Mouse (Mus musculus): ENCODE results near the gene Prlh.

Prlh gene

GRCm38 (mm10) chr1:90952808-90953207, at the start of gene Prlh:
TSS of gene Prlh (plus strand) at chr1:90953108.
- no peak for DNase-seq (ENCODE audit: low read depth, low spot score)

DNA sequence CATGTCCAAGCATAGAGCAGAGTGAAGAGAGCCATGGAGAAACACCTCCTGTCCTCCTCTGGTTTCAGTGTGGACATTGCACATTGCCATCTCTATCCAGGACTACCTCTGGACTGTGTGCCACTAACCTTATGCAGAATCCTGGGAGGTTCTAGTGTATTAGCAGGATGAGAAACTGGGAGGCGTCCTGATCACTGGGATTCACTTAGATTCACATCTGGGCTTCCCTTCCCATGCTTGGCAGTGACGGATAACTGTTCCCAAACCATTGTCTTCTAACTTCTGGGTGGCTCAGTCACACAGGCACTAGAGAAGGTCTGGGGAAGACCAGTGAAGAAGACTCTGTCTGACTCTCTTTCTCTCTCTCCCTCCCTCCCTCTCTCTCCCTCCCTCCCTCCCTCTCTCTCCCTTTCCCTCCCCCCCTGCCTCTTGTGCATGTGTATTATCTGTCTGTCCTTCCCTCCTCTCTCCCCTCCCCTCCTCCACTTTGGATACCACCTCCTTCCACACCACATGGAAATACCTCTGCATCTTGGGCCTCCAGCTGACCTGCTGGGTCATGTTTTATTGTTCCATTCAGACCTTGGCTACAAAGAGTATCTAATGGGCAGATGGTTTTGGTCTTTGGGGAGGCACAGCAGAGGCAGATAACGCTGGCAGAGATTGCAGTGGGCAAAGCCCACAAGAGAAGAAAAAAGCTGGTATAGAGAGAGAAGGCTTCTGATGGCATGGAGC, 49.5 kb upstream of the Prlh start:
- DNase-seq (ENCODE audit: low read depth, low spot score) = no peak

GRCm38 (mm10) chr1:90903971-90904458, 48.9 kb upstream of the Prlh start:
- no peak for DNase-seq (ENCODE audit: low read depth, low spot score)

DNA sequence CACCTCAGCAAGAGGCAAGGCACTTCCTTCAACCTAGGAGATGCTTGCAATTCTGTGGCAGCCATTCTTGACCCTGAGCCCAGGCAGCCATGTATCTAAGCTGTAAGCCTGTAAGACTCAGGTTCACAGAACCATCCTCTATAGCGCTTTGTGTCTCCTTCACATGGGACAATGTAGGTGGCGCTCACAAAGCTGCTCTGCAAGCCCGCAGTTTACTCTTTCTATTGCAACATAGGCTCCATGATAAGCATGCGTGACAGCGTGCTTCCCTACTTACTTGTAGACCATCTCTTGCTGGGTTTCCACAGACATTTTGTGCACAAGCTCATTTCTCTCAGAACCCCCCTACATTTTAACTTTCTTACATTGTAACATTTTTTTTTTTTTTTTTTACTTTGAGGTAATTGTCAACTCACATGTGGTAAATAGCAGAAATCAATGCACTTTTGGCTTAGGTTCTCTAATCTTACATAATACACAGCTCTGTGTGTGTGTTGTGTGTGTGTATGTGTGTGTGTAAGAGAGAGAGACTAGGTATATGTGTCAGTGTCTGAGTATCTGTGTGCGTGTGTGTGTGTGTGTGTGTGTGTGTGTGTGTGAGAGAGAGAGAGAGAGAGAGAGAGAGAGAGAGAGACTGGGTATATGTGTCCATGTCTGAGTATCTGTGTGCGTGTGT, 48.0 kb upstream of the Prlh start:
- DNase-seq (ENCODE audit: low read depth, low spot score) = no peak

GRCm38 (mm10) chr1:90906357-90906756, 46.6 kb upstream of the Prlh start:
- peak; percentile 47 for DNase-seq (ENCODE audit: low read depth, low spot score)

- no peak for DNase-seq (ENCODE audit: low read depth, low spot score)
Observed at GRCm38 (mm10) chr1:90909161-90909560, 43.7 kb upstream of the Prlh start.

DNA sequence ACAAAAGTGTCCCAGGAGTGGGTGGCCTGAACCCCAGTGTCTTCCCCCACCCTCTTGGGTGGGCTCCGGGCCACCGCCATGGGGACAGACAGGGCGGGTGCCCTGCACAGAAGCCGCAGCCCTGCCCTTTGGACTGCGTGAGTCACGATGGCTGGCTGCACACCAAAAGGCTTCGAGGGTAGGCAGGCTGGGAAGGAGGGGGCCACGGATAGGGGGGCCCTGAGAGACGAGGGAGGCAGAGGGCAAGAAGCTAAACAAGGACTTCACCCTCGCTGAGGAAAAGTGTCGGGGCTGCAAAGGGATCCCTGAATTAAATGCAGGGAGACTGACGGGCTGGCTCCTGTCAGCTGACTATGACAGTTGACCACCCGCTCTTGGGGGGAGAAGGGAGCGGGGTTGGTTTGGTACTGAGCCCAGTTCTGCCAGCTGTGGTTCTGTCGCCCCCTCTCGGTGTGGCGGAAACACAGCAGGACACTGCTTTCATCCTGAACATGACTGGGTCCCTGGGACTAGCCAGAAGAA, 43.2 kb upstream of the Prlh start:
- DNase-seq (ENCODE audit: low read depth, low spot score) = no peak

DNA sequence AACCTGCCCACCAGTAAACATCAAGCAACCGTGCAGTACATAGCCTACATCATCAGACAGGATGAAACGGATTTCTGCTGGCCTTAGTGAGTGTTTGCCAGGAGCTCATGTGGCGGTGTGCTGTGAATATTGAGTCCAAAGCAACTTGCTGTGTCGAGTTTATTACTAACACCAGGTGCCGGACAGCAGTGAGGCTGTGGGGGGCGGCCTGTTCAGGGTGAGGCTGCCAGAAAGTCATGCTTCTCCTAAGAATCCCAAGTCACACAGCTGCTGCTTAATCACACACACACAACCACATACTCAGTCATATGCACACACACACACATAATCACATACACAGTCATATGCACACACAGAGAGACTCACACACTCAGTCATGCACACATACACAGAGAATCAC, 39.7 kb upstream of the Prlh start:
- DNase-seq (ENCODE audit: low read depth, low spot score) = no peak

- no peak for DNase-seq (ENCODE audit: low read depth, low spot score)
Observed at GRCm38 (mm10) chr1:90914948-90915569, 37.8 kb upstream of the Prlh start, which contains the start of gene Mlph. TSS of gene Mlph (plus strand) at chr1:90915085.

DNA sequence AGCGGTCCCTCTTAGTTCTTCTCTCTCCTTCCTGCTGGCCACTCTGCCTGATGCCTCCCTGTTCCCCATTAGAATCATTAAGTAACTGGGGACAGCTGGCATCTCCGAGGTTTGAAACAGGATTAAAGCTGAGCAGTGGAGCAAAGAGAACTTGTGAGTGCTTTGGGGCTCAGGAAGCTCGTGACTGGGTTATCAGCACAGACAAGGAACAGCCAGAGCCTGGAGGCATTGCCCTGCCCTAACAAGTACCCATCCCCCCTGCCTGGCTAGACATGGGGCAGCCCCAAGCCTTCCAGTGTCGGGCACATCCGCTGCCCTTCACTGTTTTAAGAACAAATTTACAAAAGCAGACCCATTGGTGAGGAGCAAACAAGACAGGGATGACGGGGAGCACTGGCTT, 35.4 kb upstream of the Prlh start:
- no peak for DNase-seq (ENCODE audit: low read depth, low spot score)

DNA sequence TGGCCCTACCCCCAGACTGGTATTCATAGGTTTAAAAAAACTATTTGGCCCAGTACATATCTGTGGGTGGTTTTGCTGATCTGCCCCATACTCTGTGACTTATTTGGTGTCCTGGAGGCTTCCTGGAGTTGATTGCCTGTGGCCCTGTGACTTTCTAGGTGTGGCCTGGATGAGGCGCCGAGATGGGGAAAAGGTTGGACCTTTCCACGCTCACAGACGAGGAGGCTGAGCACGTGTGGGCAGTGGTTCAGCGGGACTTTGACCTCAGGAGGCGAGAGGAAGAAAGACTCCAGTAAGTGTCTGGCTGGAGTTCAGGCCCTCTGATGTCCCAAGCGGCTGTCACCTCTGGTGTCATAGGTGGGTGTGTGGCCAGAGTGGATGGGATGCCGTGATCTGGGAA, 31.2 kb upstream of the Prlh start:
- no peak for DNase-seq (ENCODE audit: low read depth, low spot score)

- DNase-seq (ENCODE audit: low read depth, low spot score) = no peak
Observed at GRCm38 (mm10) chr1:90926030-90926429, 26.9 kb upstream of the Prlh start.

- no peak for DNase-seq (ENCODE audit: low read depth, low spot score)
Observed at GRCm38 (mm10) chr1:90927308-90927707, 25.6 kb upstream of the Prlh start.

- no peak for DNase-seq (ENCODE audit: low read depth, low spot score)
Observed at GRCm38 (mm10) chr1:90927929-90928574, 24.9 kb upstream of the Prlh start.

- DNase-seq (ENCODE audit: low read depth, low spot score) = peak; percentile 62
Observed at GRCm38 (mm10) chr1:90928575-90928934, 24.4 kb upstream of the Prlh start.

GRCm38 (mm10) chr1:90933001-90933400, 19.9 kb upstream of the Prlh start:
- DNase-seq (ENCODE audit: low read depth, low spot score) = no peak

- no peak for DNase-seq (ENCODE audit: low read depth, low spot score)
Observed at GRCm38 (mm10) chr1:90936990-90937389, 15.9 kb upstream of the Prlh start.

DNA sequence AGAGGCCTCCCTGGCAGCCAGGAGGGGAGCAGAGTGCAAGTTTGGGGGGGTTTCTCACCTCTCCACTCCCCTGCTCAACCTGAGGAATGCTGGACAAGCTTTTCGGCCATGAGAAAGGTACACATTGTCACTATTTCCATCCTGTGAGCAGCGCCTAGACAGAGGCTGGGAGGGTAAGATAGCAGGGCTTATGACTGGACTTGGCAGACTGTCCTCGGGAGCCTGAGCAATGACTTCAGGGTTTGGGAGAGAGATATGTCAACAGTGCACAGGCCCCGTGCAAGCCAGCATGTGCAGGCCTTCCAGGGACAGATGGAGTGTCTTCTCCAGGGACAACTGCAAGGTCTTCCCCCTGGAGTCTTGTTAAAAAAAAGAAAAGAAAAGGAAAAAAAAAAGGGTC, 12.9 kb upstream of the Prlh start:
- DNase-seq (ENCODE audit: low read depth, low spot score) = no peak

GRCm38 (mm10) chr1:90945171-90945570, 7.7 kb upstream of the Prlh start:
- DNase-seq (ENCODE audit: low read depth, low spot score) = peak; percentile 32

DNA sequence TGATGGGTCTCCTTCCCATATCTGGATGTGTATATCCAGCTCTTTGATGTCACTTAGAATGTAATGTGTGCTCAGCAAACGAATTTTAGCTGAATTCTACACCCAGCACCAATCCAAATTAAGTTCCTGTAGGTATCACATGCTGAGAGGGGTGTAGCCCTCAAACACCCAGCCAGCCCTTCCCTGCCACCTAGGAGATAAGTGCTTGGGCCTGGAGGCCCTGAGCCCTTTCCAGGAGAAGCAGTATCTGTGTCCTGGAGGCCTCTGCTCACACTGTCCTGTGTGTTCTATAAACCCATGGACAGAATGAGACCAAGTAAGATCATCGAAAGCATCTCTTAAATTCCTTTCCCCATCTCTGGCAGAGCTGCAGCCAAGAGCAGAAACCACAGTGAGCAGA, 5.7 kb upstream of the Prlh start:
- DNase-seq (ENCODE audit: low read depth, low spot score) = no peak

- DNase-seq (ENCODE audit: low read depth, low spot score) = no peak
Observed at GRCm38 (mm10) chr1:90949309-90949708, 3.6 kb upstream of the Prlh start.

DNA sequence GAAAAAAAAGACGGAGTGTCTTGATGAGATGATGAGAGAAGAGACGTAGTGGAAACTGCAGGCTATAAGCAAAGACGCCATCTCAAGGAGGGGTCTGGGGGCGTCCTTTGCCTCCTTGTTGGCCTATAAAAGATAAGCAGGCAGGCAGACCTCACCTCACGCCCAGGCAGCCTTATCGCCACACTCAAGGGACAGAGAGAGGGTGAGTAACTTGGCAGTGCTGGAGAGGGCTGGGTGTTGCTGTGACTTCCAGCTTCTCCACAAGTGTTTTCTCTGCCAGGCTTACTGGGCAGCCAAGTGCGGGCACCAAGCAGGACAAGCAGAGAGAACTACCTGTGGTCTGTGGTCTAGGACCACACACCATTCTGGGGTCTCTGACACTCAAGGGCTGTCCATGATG, 1.2 kb upstream of the Prlh start:
- no peak for DNase-seq (ENCODE audit: low read depth, low spot score)
